Mouse (Mus musculus) natural killer cell, adult 2 months (primary cell): Measurements from ENCODE around the gene Cyp4a12a.
"Not testable (repeated sequence)": the region's sequence is repeated elsewhere in the genome, so short reads cannot be mapped to it uniquely, and the experiment has no call there.

Source experiments
- DNase-seq, 2 experiments: peaks; one replicate each; pipeline ENCODE4 v3.0.0; 2022; ENCODE audit warnings: low spot score in 2 of 2

Gene Cyp4a12a

DNA sequence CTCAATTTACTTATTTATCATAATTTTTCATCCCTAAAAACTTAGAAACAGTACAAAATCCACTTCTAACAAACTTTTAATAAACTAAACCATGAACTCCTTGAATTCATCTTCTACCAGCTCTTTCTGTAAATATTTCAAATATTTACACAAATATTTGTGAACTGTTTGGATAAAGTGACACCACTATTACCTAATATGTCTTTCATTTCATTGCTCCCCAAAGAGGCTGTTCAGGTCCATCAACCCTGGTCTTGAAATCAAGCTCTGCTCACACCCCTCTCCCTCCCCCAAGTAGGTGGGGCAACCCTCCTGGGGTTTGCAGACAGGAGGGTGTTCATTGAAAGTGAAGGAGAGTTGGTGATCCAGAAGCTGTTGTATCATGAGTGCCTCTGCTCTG lies at the start of gene Cyp4a12a:
Gene Cyp4a12a, plus strand, starts transcription at position 301 of the 400 bp plus-strand sequence.
- DNase-seq, result not testable (repeated sequence)

DNA sequence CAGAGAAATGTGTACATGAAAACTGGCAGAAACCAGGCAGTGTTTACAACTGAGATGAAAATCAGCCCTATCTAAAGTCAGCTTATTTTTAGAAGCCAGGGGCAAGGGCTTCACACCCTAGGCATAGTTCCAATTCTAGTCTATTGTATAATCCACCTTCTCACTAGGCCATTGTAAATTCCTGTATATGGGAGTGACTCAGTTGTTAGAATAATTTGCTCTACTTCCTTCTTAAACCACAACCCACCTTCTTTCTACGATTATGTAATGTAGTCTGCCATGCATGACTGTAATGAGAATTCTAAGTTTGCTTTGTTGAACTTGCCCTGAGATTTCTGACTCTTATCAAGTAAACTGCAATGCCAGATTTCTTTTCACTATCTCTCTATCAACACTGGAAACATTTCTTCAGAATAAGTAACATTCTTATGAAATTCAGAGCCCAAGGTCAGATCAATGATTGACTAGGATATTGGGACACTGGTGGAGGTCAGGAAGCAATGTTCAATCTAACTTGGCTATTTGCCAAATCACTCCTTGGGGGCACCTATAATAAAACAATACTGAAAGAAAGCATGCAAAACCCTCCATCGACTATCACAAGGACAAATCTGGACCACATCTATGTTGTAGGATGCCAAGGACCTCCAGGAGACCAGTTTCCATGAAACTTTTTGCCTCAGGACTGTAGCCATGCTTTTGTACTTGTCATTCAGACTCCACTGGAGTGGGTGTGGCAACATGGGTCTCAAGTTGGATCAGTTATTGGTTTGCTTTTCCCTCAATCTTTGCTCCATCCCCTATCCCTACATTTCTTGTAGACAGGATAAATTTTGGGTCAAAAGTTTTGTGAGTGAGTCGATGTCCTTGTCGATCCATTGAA lies 33.9 kb upstream of the Cyp4a12a start:
- DNase-seq, result not testable (repeated sequence)

DNA sequence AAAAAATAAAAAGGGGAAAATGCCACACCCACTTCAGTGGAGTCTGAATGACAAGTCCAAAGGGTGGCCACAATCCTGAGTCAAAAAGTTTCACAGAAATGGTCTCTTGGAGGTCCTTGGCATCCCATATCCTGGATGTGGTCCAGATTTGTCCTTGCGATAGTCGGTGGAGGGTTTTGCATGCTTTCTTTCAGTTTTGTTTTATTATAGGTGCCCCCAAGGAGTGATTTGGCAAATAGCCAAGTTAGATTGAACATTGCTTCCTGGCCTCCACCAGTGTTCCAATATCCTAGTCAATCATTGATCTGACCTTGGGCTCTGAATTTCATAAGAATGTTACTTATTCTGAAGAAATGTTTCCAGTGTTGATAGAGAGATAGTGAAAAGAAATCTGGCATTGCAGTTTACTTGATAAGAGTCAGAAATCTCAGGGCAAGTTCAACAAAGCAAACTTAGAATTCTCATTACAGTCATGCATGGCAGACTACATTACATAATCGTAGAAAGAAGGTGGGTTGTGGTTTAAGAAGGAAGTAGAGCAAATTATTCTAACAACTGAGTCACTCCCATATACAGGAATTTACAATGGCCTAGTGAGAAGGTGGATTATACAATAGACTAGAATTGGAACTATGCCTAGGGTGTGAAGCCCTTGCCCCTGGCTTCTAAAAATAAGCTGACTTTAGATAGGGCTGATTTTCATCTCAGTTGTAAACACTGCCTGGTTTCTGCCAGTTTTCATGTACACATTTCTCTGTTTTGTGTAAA lies 20.4 kb upstream of the Cyp4a12a start:
- DNase-seq, result not testable (repeated sequence)

DNA sequence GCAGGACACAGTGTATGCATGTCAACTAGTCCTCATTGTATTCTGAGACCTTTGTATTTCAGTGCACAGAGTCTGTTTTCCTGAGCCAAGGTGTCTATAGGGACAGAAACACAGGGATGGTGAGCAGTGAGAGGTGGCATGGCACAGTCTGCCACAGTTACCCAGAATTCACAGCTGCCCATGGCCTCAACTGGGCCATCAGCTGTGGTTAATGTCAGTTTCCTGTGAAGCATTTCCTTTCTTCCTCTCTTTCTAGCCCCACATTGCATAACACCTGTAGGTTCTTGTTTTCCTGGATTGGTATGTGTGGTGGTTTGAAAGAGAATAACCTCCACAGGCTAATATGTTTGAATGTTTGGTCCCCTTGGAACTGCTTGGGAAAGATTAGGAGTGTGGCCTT lies 18.5 kb upstream of the Cyp4a12a start:
- DNase-seq, result no peak

DNA sequence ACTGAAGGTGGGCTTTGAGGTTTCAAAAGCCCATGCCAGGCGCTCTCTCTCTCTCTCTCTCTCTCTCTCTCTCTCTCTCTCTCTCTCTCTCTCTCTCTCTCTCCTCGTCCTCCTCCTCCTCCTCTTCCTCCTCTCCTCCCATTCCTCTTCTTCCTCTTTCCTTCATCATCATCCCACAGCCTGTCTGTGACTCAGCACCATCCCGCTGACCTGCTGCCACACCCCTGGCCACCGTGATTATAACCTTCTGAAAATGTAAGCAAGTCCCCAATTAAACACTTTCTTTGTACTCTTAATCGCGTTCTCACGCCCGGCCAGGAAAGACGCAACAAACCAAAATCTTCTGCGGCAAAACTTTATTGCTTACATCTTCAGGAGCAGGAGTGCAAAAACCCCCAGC lies 18.1 kb upstream of the Cyp4a12a start:
- not testable (repeated sequence) for DNase-seq

DNA sequence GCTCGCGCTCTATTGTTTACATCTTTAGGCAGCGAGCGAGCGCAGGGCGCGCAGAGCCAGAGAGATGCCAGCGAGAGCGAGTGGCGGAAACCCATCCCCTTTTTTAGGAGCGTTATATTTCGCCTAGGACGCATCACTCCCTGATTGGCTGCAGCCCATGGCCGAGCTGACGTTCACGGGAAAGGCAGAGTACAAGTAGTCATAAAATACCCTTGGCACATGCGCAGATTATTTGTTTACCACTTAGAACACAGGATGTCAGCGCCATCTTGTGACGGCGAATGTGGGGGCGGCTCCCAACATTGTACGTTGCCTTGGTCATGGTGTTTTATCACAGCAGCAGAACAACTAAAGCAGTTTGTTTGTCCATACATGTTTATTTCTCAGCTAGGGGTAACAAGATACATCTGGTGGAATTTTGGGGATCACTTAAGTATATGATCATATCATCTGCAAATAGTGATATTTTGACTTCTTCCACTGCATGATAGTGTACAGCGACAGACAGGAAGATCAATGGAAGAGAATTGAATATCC lies 17.5 kb upstream of the Cyp4a12a start:
- not testable (repeated sequence) for DNase-seq

DNA sequence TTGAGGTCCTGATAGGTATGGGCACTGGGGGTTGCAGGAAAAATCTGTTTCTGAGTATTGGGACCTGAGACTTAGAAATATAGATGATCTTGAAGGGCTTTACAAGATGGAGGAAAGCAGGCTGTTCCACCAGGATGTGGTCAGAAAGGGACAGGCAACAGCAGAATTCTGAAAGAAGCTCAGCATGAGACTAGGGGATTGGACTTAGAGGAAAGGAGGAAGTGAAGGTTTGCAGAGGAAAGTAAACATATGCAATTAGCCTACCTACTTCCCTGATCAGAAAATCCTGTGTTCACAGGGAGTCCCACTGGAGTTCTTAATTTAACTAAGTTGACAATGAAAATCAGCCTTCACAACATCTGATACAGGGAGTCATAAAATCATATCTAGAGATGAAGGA lies 26.9 kb downstream of the Cyp4a12a start:
- DNase-seq, result not testable (repeated sequence)

DNA sequence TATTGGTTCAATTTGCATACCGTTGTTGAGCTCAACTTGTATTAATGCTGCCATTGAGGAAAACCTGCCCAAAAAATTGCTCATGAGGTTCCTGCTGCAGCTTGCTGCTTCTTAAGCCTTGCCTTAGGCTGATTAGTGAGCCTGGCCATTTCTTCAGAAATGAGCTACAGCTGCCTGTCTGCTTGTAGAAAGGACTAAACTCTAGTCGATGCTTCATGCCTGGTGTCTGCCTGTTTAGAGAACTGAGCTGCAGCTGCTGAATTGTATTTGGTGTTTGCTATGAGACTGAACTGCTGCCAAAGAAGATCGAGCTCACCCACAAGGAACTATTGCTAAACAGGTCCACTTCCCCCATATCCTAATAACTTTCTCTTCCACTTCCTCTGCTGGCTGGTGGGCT lies 66.8 kb downstream of the Cyp4a12a start:
- DNase-seq, result not testable (repeated sequence)

DNA sequence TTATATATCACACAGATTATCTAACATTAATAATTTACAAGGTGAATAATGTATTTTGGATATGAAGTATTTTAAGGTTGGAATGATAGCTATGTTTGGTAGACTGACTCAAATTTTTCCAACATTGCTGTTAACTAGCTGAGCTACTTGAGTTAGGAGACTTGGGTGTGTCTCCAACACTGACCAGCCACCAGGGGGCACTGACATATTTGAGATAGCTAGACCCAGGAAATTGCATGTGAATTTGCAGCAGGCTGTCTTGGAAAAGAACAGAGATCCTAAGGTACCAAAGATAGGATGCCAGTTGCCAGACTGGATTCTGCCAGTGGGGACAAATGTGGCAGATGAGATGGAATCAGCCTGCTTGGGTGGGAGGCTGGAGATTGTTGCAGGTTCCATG lies 69.2 kb downstream of the Cyp4a12a start:
- DNase-seq, result not testable (repeated sequence)
